Mouse (Mus musculus) kidney, postnatal 25 days (tissue): Measurements from ENCODE around the gene Nxpe5.

Experiments
- DNase-seq, 2 experiments: peaks; one replicate each; pipeline ENCODE4 v3.0.0; 2021; ENCODE audit warnings: mixed read lengths in 2 of 2

The Nxpe5 gene

GRCm38 (mm10) chr5:138277994-138278393 lies 52.3 kb downstream of the Nxpe5 start:
- no peak for DNase-seq

GRCm38 (mm10) chr5:138279585-138280424 lies 54.1 kb downstream of the Nxpe5 start, which contains the start of the genes Gm43720, Gpc2 and Stag3:
Gene Gm43720, minus strand, starts transcription at chr5:138279958.
Gene Gpc2, minus strand, starts transcription at chr5:138280005.
Gene Stag3, plus strand, starts transcription at chr5:138280240.
- peak; percentile 79 to 91 for DNase-seq

GRCm38 (mm10) chr5:138280425-138280768 lies 54.7 kb downstream of the Nxpe5 start:
- no peak for DNase-seq

- DNase-seq, result no peak
Measured at GRCm38 (mm10) chr5:138280829-138281228, 55.1 kb downstream of the Nxpe5 start.

GRCm38 (mm10) chr5:138281798-138282197 lies 56.1 kb downstream of the Nxpe5 start:
- no peak for DNase-seq

- no peak for DNase-seq
Measured at GRCm38 (mm10) chr5:138283540-138283939, 57.8 kb downstream of the Nxpe5 start.

- no peak for DNase-seq
Measured at GRCm38 (mm10) chr5:138287861-138288260, 62.2 kb downstream of the Nxpe5 start.

GRCm38 (mm10) chr5:138291638-138292037 lies 65.9 kb downstream of the Nxpe5 start:
- no peak for DNase-seq

GRCm38 (mm10) chr5:138294158-138294557 lies 68.5 kb downstream of the Nxpe5 start:
- DNase-seq, result no peak

- DNase-seq, result no peak
Measured at GRCm38 (mm10) chr5:138299613-138300012, 73.9 kb downstream of the Nxpe5 start.
